Mouse (Mus musculus) cerebellum, adult 2 months (tissue): Measurements from ENCODE around the gene Ranbp3l. TPM values are rescaled to one million over a fixed set of nuclear protein-coding genes. Genes with fewer than 3 reads are reported as not detected.

Experiments
- DNase-seq, 2 experiments: peaks; one replicate each; pipeline ENCODE4 v3.0.0; 2021
- H3K27ac ChIP-seq: fragments of 200-500 bp; 2 replicates; pipeline ENCODE4 v1.5.1; 2012; ENCODE audit warnings: low read length, control low read depth, inconsistent platforms; ENCODE audit not compliant: insufficient read depth
- H3K27me3 ChIP-seq: fragments of 200-500 bp; 2 replicates; pipeline ENCODE4 v1.6.1; 2012; ENCODE audit warnings: inconsistent platforms, mild to moderate bottlenecking, low read length, moderate library complexity; ENCODE audit not compliant: control insufficient read depth, insufficient read depth
- H3K4me1 ChIP-seq: fragments of 200-500 bp; 2 replicates; pipeline ENCODE4 v1.6.1; 2011; ENCODE audit warnings: low read length; ENCODE audit not compliant: control insufficient read depth, insufficient read depth
- H3K4me3 ChIP-seq: fragments of 200-500 bp; replicated peaks from 2 replicates; pipeline ENCODE3; 2011; ENCODE audit warnings: mild to moderate bottlenecking, low read depth, low read length, control low read depth; ENCODE audit not compliant: insufficient read depth
- CTCF ChIP-seq: fragments of 200-500 bp; IDR thresholded peaks from 2 replicates; pipeline ENCODE4 v1.5.1; 2011; ENCODE audit warnings: low read depth, mild to moderate bottlenecking, control low read depth, low read length, moderate library complexity, borderline replicate concordance; ENCODE audit not compliant: insufficient read depth
- POLR2A ChIP-seq: fragments of 200-500 bp; IDR thresholded peaks from 2 replicates; pipeline ENCODE4 v1.6.1; 2011; ENCODE audit warnings: low read length, control low read depth, borderline replicate concordance; ENCODE audit not compliant: insufficient read depth
- WGBS: fragments of 180-500 bp; shearing (Covaris S2); methylation state at CpG from one replicate; pipeline ENCODE4 v1.1.7; 2018; 5-methylcytosine and 5-hydroxymethylcytosine counted together
- polyA plus RNA-seq: library from polyadenylated mRNA; depleted of rRNA; stranded (reverse); fragments of >200 nt; gene quantifications from 2 replicates; pipeline ENCODE4 v1.2.3, GENCODE M21; 2012

Gene Ranbp3l
- polyA plus RNA-seq, 1 experiment: 2.4 TPM

- DNase-seq: no peak
- no peak overlapping the region for H3K27ac ChIP-seq
- WGBS: 97% methylated on average over 5 of the region's 5 CpGs
- no peaks in the 10 kb centered on the region for H3K27me3 ChIP-seq
- 0 out of 2 replicates have a peak, but pooled peaks cover 7% of the 10 kb centered on the region for H3K4me1 ChIP-seq
- no peak for TF ChIP-seq POLR2A
- TF ChIP-seq CTCF: no peak
- no peak overlapping the region for H3K4me3 ChIP-seq
Observed at GRCm38 (mm10) chr15:9090662-9091061, 122.9 kb downstream of the Ranbp3l start.

GRCm38 (mm10) chr15:9093598-9094365 is 126.0 kb downstream of the Ranbp3l start:
- H3K27me3 ChIP-seq: no peaks in the 10 kb centered on the region
- no peak overlapping the region for H3K4me3 ChIP-seq
- H3K27ac ChIP-seq: no peak overlapping the region
- H3K4me1 ChIP-seq: 0 out of 2 replicates have a peak, but pooled peaks cover 7% of the 10 kb centered on the region
- TF ChIP-seq CTCF (no peak), POLR2A (no peak)
- WGBS: 75% methylated on average over 11 of the region's 11 CpGs
- no peak for DNase-seq

- no peak overlapping the region for H3K27ac ChIP-seq
- no peak overlapping the region for H3K4me3 ChIP-seq
- TF ChIP-seq POLR2A: no peak
- TF ChIP-seq CTCF: no peak
- H3K27me3 ChIP-seq: no peaks in the 10 kb centered on the region
- 9% methylated on average over 13 of the region's 13 CpGs for whole genome bisulfite sequencing
- peak; percentile 39 to 46 for DNase-seq
- H3K4me1 ChIP-seq: 0 out of 2 replicates have a peak, but pooled peaks cover 7% of the 10 kb centered on the region
Observed at GRCm38 (mm10) chr15:9094366-9094750, 126.6 kb downstream of the Ranbp3l start.

- no peak for DNase-seq
- Histone ChIP-seq H3K27me3 (no peaks in the 10 kb centered on the region), H3K4me1 (0 out of 2 replicates have a peak, but pooled peaks cover 7% of the 10 kb centered on the region), H3K4me3 (no peak overlapping the region), H3K27ac (no peak overlapping the region)
- WGBS: 93% methylated on average over 4 of the region's 4 CpGs
- no peak for TF ChIP-seq POLR2A
- no peak for TF ChIP-seq CTCF
Observed at GRCm38 (mm10) chr15:9096865-9097264, 129.1 kb downstream of the Ranbp3l start.

DNA sequence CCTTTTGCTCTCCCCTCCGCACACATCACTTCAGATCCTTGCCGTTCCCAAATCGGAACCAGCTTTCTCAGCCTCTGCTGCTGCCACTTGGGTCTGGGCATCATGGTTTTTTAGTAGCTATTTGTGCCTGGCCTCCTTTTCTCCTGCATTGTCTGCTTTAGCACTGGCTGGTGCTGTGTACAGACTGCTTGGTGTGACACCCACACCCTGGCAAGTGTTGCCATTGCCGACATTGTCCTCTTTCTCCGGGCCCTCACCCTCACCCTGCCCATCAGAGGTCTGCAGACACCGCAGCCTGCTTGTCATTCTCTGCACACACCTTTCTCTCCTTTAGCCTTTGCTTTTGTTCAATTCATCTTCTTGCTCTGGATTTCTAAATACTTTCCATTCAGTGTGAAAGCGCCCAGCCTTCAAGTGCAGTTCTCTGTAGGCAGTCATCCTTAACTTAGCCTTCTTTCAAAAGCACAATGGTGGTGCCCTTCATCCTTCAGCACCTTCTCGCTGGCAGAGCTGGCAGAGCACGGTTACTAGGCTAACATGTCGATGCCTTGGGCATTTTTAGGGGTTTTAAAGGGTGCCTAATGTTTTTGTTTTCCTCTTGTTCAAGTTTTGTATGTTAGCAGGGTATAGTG is 132.8 kb downstream of the Ranbp3l start:
- WGBS: 80% methylated on average over 10 of the region's 10 CpGs
- Histone ChIP-seq H3K27me3 (no peaks in the 10 kb centered on the region), H3K4me3 (no peak overlapping the region), H3K27ac (no peak overlapping the region), H3K4me1 (no peaks in the 10 kb centered on the region)
- DNase-seq: no peak
- TF ChIP-seq POLR2A (no peak), CTCF (no peak)

- no peak for DNase-seq
- Histone ChIP-seq H3K4me1 (no peaks in the 10 kb centered on the region), H3K27me3 (no peaks in the 10 kb centered on the region), H3K27ac (no peak overlapping the region), H3K4me3 (no peak overlapping the region)
- TF ChIP-seq CTCF (no peak), POLR2A (no peak)
- WGBS: 84% methylated on average over 13 of the region's 13 CpGs
Observed at GRCm38 (mm10) chr15:9106303-9107074, 138.7 kb downstream of the Ranbp3l start.

GRCm38 (mm10) chr15:9110526-9111347 is 143.0 kb downstream of the Ranbp3l start:
- Histone ChIP-seq H3K27me3 (no peaks in the 10 kb centered on the region), H3K27ac (no peak overlapping the region), H3K4me3 (no peak overlapping the region), H3K4me1 (no peaks in the 10 kb centered on the region)
- no peak for DNase-seq
- TF ChIP-seq POLR2A (no peak), CTCF (no peak)
- WGBS: 79% methylated on average over 6 of the region's 6 CpGs
